Mouse (Mus musculus) lung, postnatal 10 days (tissue): ENCODE data around the gene Pias4.
"Not testable (repeated sequence)": the region's sequence is repeated elsewhere in the genome, so short reads cannot be mapped to it uniquely, and the experiment has no call there.

Source experiments
- DNase-seq: peaks from one replicate; pipeline ENCODE4 v3.0.0; 2021

Gene Pias4

DNA sequence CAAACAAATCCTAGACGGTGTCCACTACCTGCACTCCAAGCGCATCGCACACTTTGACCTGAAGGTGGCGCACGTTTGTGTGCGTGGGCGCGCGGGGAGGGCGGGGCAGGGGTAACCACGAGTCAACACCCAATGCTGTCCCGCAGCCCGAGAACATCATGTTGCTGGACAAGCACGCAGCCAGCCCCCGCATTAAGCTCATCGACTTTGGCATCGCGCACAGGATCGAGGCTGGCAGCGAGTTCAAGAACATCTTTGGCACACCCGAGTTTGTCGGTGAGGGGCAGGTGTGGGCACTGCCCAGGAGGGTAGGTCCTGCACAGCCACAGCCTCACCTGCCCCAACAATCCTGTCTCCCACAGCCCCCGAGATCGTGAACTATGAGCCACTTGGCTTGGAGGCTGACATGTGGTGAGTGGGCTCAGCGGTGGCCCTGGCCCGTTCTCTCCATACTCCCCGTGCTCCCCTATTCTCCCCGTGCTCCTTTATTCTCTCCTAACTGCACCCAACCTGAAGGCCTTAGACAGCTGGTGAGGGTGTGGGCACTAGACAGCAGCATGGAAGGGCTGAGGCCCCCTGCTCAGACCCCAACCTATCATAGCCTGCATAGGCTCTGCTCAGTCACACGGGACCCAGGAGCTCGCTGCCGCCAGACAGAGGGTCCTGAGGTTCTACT lies 22.7 kb upstream of the Pias4 start:
- peak; percentile 57 for DNase-seq

DNA sequence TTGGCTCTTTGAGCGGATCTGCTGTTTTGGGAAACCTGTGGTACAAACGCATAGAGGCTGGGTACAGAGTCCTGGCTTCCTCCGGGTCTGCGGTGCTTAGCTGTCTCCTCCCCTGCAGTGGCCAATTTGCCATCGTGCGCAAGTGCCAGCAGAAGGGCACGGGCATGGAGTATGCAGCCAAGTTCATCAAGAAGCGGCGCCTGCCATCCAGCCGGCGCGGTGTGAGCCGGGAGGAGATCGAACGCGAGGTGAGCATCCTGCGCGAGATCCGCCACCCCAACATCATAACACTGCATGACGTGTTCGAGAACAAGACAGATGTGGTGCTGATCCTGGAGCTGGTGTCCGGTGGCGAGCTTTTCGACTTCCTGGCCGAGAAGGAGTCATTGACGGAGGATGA lies 22.1 kb upstream of the Pias4 start:
- no peak for DNase-seq

DNA sequence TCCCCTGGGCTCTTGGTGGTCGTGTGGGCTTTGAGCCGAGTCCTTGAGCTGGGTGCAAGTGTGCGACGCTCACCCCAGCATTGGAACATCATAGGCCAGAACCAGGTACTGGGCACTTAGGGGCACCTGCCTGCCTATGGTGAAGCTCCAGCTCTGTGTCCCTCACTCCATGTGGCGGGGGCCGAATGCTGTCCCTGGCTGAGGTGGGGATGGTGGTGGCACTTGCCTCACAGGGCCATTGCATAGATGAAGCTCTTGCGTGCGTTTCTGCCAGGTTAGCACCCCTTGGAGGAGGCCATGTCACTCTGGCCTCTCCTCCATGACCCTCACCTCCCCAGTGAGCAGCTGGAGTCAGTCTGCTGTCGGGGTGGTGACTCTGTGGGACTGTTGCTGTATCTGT lies 19.4 kb upstream of the Pias4 start:
- no peak for DNase-seq

DNA sequence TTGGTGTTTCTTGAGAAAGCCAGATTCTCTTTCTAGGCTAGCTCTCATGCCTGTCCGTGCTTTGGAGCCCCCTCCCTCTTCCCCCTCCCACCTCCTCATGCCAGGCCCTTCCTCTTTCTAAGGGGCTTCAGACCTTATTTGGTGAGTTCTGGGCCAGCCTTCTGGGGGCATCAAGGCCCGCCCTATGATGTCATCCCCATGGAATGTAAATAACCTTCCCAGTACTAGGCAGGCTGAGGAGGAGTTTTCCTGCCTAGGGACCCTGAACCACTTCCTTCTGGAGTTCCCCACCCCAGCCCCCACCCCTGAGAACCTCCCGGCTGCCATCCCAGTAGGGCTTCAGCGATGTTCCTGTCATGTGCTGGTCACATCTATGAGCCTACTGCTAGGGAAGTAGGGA lies 17.0 kb upstream of the Pias4 start:
- DNase-seq, result peak; percentile 86

DNA sequence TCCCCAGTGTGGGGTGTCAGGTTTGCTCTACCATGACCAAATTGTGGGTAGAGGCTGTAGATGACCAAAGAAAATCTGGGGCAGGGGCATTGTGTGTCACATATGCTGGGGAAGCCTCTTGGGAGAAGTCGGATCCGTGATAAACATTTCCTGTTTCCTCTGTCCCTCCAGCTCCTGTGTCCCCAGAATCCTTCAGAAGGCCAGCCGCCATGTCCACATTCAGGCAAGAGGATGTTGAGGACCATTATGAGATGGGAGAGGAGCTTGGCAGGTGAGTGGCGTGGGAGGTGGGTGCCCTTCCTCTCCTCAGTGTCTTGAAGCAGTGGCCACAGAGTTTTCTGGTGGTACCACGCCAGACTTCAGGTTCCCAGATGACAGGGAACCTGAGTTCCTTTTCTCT lies 16.1 kb upstream of the Pias4 start, which contains the start of gene 4930442H23Rik:
4930442H23Rik (minus strand) TSS at position 45 of the 400 bp plus-strand sequence.
- DNase-seq, result no peak

DNA sequence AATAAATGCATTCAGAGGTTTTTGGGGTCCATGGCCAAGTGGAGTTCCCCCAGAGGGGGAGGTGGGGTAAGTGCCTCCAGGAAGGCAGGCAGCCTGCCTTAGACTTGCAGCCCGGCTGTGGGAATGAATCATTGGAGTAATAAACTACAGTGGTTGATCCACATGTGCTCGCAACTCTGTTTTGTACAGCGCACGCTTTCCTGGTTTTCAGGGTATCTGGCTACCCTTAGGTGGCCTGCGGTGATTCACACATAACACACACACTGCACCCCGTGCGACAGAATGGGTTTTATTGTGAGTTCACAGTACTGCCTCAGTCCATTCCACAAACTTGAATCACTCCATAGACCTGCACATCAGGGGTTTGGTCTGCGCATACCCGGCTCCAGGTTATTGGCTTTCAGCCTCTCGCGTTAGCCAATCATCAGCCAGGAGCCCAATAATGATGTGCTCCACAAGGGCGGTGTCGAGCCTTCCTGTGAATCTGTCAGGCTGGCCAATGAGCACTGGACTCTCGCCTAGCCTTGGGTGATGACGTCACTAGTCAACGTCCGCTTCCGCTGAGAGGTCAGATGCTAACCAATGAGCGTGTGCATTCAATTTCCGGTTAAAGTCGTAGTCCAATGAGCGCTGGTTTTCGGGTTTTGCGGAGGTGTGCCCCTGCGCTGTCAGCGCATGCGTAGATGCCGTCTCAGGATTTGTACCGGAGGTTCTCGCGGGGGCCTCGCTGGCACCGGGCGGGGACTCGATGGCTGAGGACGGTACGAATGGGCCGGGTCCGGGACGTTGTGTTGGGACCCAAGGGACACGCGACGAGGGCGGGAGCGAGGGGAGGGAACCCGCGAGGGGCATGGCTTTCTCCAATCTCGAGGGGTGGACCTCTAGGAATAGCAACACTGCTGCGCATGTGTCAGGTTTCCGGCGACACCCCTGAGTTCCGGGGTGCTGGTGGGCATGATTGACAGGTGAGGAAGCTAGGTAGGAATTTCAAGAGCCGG lies 14.9 kb upstream of the Pias4 start, which contains the start of gene Dapk3:
Dapk3 (plus strand) TSS at position 670 of the 998 bp plus-strand sequence.
- DNase-seq, result peak; percentile 98

DNA sequence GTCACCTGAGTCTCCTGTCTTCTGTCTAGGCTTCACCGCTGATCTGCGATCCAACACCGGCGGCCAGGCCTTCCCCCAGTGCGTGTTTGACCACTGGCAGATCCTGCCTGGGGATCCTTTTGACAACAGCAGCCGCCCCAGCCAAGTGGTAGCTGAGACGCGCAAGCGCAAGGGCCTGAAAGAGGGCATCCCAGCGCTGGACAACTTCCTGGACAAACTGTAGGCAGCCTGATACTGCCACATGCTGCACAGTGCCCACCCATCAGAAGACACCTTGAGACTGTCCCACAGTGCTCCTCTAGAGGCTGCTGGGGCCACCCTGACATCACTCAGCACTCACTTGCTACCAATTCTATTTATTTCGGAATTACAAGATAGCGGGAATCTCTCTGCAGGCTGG lies 14.1 kb upstream of the Pias4 start:
- not testable (repeated sequence) for DNase-seq

DNA sequence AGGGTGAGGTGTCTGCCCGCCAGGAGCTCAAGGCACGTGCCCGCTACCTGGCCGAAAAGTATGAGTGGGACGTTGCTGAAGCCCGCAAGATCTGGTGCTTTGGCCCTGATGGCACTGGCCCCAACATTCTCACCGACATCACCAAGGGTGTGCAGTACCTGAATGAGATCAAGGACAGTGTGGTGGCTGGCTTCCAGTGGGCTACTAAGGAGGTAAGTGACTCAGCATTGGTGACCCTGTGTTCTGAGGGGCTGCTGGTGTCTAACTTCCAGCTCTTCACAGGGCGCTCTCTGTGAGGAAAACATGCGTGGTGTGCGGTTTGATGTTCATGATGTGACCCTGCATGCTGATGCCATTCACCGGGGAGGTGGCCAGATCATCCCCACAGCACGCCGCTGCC lies 13.2 kb upstream of the Pias4 start:
- DNase-seq, result no peak

DNA sequence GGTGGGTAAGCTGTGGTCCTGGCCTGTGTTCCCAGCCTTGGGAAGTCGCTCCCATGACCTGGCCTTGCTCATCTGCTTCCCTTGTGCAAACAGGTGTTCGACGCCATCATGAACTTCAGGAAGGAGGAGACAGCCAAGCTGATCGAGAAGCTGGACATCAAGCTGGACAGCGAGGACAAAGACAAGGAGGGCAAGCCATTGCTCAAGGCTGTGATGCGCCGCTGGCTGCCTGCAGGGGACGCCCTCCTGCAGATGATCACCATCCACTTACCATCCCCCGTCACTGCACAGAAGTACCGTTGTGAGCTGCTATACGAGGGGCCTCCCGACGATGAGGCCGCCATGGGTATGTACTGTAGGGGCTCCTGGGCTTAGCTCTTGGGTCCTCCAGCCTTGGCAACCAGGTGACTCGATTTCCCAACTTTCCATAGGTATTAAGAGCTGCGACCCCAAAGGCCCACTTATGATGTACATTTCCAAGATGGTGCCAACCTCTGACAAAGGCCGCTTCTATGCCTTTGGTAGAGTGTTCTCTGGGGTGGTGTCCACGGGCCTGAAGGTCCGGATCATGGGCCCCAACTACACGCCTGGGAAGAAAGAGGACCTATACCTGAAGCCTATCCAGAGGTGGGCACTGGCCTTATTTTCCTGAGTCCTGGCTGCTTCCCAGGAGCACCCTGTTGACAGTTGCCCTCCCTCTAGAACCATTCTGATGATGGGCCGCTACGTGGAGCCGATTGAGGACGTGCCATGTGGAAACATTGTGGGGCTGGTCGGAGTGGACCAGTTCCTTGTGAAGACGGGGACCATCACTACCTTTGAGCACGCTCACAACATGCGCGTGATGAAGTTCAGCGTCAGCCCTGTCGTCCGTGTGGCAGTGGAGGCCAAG lies 12.0 kb upstream of the Pias4 start:
- no peak for DNase-seq

DNA sequence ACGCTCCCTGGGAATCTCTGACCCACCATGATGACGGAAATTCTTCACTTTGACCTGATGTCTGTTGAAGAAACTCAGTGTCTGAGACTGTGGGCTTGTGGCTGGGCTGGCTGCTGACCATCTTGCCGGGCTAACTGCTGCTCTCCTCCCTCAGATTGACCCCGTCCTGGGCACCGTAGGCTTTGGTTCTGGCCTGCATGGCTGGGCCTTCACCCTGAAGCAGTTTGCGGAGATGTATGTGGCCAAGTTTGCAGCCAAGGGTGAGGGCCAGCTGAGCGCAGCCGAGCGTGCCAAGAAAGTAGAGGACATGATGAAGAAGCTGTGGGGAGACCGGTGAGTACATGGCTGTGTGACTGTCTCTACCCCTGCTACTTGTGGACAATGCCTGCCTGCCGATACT lies 11.2 kb upstream of the Pias4 start:
- DNase-seq, result no peak

DNA sequence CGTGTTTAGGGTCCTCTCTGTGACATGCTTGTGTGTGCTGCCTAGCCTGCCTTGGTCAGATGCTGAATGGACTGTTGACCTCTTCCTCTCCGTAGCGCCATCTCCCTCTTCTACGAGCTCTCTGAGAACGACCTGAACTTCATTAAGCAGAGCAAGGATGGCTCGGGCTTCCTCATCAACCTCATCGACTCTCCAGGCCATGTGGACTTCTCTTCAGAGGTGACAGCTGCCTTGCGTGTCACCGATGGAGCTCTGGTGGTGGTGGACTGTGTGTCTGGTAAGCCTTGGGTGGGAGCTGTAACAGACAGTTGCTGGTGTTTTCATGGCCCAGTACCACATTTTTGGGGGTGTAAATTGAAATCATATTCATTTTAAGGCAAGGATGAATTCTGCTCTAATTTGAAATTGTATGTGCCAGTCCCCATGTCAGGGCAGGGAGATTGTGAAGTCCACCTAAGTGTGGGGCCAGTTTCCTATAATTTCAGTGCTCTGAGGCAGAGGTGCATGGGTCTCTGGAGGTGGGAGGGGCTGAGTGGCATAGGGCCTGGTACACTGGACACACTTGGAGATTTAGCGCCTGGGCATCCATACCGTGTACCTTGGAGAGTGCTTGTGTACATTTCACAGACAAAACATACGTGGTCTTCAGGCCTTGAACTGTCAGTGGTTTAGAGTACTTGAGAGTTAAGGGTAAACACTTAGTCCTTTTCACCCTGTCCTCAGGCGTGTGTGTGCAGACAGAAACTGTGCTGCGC lies 10.4 kb upstream of the Pias4 start:
- DNase-seq, result no peak

DNA sequence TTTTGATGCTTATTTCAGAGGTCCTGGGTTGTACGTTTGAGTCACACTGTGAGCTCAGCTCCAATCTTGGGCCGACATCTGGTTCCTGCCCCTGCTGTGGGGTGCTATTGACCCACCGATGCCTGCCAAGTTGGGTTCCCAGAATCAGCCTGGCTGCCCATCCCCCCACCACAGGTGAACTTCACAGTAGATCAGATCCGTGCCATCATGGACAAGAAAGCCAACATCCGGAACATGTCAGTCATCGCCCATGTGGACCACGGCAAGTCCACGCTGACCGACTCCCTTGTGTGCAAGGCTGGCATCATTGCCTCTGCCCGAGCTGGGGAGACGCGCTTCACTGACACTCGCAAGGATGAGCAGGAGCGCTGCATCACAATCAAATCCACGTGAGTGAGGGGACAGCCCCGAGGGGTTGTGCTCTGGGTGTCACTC lies 9.8 kb upstream of the Pias4 start:
- DNase-seq, result no peak

DNA sequence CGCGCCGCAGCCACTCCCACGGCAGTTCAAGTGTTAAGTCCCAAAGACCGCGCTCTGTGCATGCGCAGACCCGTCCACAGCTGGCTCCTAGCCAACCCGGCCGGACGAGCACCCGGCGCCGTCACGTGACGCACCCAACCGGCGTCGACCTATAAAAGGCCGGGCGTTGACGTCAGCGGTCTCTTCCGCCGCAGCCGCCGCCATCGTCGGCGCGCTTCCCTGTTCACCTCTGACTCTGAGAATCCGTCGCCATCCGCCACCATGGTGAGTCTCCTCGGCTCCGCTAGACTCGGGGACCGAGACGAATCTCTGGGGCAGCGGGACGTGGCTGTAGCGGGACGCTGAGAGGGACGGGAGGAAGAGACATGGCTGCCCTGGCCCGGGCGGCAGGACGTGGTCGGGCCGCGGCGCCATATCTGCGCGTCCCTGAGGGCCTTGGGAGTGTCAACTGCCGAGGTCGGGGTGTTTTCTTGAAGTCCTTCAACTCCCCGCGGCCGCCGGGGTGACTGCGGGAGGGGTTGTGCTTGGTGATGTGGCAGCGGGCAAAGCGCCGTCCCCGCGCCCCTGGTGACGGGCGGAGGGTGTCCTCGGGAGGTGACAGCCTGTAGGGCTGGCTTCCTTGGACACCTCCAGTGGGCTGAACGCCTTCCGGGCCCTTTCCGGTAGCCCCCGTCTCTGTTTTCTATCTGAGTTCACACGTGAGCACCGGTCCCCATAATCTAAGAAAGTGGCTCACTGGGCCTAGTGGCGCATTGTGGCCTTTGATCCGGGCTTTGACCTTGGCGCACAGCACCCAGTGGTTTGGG lies 8.9 kb upstream of the Pias4 start, which contains the start of gene Eef2:
Eef2 (plus strand) TSS at position 166 of the 806 bp plus-strand sequence.
- DNase-seq, result peak; percentile 99

DNA sequence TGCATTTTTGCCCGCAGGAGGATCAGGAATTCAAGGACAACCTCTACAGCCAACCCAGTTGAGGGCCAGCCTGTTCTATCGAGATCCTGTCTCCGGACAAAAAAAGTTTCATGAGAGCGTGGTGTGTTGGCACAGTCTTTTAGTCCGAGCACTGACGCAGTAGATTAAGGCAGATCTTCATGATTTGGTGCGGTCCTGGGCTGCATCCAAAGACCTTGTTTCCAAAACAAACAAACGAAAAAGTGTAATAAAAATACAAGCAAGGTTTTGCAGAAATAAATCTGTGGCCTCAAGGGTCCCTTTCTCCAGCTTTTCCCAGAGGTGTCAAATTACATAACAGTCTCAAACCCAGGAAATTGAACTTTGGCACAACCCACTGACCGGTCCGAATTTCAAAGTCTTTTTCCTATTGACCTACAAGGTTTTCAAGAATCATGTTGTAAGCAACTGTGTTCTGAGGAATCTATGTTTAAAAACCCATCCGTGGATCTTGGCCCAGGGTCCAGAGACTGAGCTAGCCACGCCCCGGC lies 8.3 kb upstream of the Pias4 start:
- peak; percentile 69 for DNase-seq

DNA sequence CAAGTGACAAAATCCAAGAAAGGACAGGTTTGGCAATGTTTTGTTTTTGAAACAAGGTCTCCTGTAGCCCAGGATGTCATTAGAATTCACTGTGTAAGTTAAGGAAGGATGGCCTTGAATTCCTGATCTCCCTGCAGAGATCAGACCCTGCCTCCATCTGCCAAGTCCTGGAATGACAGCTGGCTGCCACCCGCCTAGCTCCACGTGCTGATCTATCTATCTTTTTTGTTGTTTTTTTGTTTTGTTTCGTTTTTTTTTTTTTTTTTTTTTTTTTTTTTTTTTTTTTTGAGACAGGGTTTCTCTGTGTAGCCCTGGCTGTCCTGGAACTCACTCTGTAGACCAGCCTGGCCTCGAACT lies 7.6 kb upstream of the Pias4 start:
- not testable (repeated sequence) for DNase-seq

DNA sequence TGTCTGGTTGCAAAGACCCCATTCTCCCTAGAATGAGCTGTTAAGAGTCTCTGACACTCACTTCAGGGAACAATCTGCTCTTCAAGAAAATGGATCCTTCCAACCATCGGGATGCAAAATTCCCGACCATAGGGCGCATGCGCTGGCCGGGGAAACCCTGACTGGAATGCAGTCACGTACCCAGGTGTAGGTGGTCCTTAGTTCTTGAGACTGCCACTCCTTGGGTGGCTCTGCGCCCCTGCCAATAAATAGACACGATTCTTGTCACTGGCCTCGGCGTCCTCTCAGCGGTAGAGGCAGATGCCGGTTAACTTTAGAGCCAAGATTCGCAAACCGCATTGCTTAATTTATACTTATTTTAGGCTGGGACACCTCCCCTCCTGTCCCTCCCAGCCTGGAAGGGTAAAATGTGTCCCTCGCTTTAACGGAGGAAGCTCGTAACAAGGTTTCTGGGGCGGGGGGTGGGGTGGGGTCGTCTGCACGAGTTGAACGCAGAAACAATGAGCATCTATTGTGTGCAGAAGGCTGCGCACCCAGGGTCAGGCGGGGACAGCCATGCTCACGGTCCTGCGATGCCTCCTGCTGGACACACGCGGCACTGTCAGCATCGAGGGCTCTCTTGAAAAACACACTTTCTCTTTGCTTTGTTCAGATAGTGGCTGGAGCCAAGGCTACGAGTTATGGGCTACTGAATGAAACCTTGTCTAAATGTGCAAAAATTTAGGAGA lies 7.1 kb upstream of the Pias4 start:
- DNase-seq, result peak; percentile 95

DNA sequence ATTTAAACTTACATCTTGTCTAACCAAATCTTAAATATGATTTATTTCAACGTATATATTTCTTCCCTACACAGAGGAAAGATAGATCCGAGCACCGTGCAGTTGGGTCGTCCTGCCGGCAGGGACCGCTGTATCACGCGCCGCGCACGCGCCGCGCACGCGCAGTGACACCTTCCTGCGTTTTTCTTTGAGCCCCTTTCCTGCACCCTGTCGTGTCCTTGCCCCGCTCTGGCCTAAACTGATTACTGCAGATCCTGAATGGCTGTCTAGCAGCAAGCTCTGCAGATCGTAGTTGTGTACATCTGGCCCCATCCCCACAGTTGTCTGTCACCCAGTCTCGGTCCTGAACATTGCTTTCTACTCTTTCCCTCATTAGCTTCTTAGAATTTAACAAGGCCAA lies 5.4 kb upstream of the Pias4 start:
- peak; percentile 88 for DNase-seq

DNA sequence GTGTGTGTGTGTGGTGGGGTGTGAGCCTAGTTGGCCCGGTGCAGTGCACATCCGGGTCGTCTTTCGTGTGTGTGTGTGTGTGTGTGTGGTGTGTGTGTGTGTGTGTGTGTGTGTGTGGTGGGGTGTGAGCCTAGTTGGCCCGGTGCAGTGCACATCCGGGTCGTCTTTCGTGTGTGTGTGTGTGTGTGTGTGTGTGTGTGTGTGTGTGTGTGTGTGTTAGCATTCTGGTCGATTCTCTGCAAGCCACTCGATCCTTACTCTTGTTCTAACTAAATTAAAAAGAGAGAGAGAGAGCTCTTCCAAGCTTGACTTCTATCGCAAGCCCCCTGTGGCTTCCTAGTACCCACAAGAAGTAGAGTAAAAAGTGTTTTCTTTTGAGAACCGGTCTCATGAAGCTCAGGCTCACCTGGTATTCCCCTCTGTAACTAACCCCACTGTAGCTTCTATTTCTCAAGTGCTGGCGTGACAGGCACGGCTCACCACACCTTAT lies 1.7 kb upstream of the Pias4 start:
- DNase-seq, result peak; percentile 66

DNA sequence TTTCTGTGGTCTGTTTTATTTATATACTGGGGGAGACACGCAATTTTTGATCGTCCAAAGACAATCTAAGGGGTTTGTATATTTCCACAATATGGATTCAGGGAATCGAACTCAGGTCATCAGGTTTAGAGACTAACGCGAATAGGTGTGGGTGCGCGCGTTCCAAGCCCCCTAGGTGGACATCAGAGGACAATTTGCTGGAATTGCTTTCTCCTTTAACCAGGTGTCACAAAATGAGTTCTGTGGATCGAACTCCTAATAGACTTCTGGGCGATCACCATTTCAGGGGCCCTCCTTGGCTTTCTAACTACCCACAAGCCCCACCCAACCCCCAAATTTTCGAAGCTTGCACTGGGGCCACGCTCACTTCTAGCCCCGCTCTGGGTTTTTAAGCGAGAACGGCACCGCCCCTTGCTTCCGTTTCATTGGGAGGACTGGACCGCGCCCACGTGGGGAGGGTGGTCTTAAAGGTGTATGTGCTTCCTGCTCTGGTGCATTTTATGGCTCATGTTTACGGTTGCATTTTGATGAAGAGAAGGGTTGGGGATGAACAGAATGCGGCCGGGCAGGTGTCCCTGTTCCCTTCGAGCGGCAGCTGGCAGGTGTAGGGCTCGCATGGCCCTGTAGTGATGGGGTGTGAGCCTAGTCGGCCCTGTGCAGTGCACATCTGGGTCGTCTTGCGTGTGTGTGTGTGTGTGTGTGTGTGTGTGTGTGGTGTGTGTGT lies 960 bp upstream of the Pias4 start:
- DNase-seq, result peak; percentile 95
